ENCODE assay signal across 8 mouse cellular contexts in the genomic region with DNA sequence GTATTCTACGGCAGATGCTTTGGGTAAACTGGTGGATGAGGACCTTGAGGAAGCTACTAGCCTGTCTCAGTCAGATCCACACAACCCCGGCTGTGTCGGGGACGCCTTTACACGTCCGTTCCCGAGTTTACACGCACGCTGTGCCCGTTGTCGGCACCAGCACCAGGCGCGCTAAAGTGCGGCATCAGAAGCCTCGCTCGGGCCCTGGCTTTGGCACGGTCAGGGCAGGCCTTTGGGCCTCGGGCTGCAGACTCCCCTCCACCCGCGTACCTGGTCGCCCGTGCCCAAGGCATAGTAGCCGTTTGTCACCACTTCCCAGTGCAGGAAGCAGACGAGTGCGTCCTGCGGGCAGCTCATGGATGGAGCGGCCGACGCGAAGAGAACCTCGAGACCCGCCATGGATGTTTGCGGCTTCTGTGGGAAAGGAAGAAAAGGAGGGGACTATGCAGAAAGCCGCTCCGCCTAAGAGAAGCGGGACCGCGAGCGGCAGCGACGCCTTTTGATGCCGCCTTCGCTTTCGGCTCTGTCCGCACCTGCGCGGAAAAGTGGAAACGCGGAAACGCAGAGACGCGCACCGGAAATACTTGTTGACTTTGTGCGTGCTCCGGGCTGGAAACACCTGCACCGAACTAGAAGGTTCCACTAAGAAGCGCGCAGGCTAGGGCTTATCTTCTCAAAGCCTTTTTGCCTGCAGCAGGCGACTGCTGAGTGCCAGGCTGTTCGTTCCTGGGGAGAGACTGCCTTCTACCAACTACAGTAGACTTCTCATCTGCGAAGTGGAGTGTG. TPM values are rescaled to one million over a fixed set of nuclear protein-coding genes. Genes with fewer than 3 reads are reported as not detected.
DNase-seq lines count a peak whose midpoint lies in the region; ATAC-seq and TF ChIP-seq lines count a peak whose summit lies in the region.

No protein-coding gene starts in this region.

- DNase-seq in 3T3-L1 (ENCODE audit: low read depth, low spot score): peak; percentile 90
- DNase-seq in adrenal gland, postnatal 4 days (ENCODE audit: low spot score in 2 of 2): peak; percentile 65 to 68
- peak; percentile 95 for DNase-seq in embryonic facial prominence, embryonic 14.5 days (ENCODE audit: low spot score)
- peak; percentile 90 to 92 for DNase-seq in heart, adult 2 months
- peak; percentile 89 for DNase-seq in kidney, adult 9 months
- DNase-seq in limb, embryonic 14.5 days (ENCODE audit: low spot score): peak; percentile 88
- peak; percentile 94 for DNase-seq in midbrain, postnatal 0 days (ENCODE audit: low spot score)
- DNase-seq in spleen, postnatal 14 days (ENCODE audit: low spot score in 2 of 2): peak; percentile 83 to 89

- H3K4me2 ChIP-seq in embryonic facial prominence, embryonic 14.5 days (ENCODE audit: low read depth, low read length): peak overlapping the region; percentile 88
- H3K4me2 ChIP-seq in limb, embryonic 14.5 days (replicated peaks; ENCODE audit: low read depth, low read length, severe bottlenecking): peak overlapping the region; percentile 73
- peak overlapping the region; percentile 91 for H3K4me2 ChIP-seq in midbrain, postnatal 0 days (ENCODE audit: low read depth, low read length, poor library complexity, severe bottlenecking)

- peak overlapping the region; percentile 90 for H3K9ac ChIP-seq in embryonic facial prominence, embryonic 14.5 days (ENCODE audit: low read depth, low read length)
- H3K9ac ChIP-seq in heart, adult 2 months (ENCODE audit: low read depth, low read length): peak overlapping the region; percentile 77
- peak overlapping the region; percentile 87 for H3K9ac ChIP-seq in limb, embryonic 14.5 days (ENCODE audit: low read depth, low read length, severe bottlenecking)
- H3K9ac ChIP-seq in midbrain, postnatal 0 days (replicated peaks; ENCODE audit: low read length, poor library complexity, severe bottlenecking): peak overlapping the region; percentile 90

- intact Hi-C loops in heart, adult 2 months (cut with DNase I): loop anchor here (2.0 to 5.0 kb wide), 2 partner anchors 164 to 246 kb away; a partner anchor contains a TSS

- H3K4me3 ChIP-seq in embryonic facial prominence, embryonic 14.5 days (ENCODE audit: low read depth, low read length): peak overlapping the region; percentile 93
- peak overlapping the region; percentile 57 for H3K4me3 ChIP-seq in heart, adult 2 months
- peak overlapping the region; percentile 84 for H3K4me3 ChIP-seq in limb, embryonic 14.5 days (replicated peaks; ENCODE audit: low read length)
- peak overlapping the region; percentile 97 for H3K4me3 ChIP-seq in midbrain, postnatal 0 days (ENCODE audit: low read depth, low read length)

- TF ChIP-seq POLR2A in heart, adult 2 months (IDR thresholded peaks at IDR 0.05; ENCODE audit: insufficient read depth, low read depth, low read length): peak; percentile 88
- peak; percentile 82; the same call in 1 of the 2 replicates for TF ChIP-seq POLR2A in limb, embryonic 14.5 days (IDR thresholded peaks at IDR 0.05; ENCODE audit: borderline replicate concordance, extremely low read depth, insufficient read depth, insufficient read length)

- no peaks in the 10 kb centered on the region for H3K36me3 ChIP-seq in embryonic facial prominence, embryonic 14.5 days (ENCODE audit: control insufficient read depth, insufficient read depth, low read length)
- H3K36me3 ChIP-seq in heart, adult 2 months (ENCODE audit: control insufficient read depth, insufficient read depth, low read length): no peaks in the 10 kb centered on the region
- H3K36me3 ChIP-seq in limb, embryonic 14.5 days (ENCODE audit: control insufficient read depth, insufficient read depth, low read length): peaks cover 3% of the 10 kb centered on the region; the same call in 1 of the 2 replicates
- H3K36me3 ChIP-seq in midbrain, postnatal 0 days (ENCODE audit: insufficient read depth, low read length): peaks cover 5% of the 10 kb centered on the region

- TF ChIP-seq CTCF in heart, adult 2 months (IDR thresholded peaks at IDR 0.05): no peak
- no peak for TF ChIP-seq CTCF in midbrain, postnatal 0 days (IDR thresholded peaks at IDR 0.05)

- no peaks in the 10 kb centered on the region for H3K9me3 ChIP-seq in embryonic facial prominence, embryonic 14.5 days (ENCODE audit: control insufficient read depth, low read length)
- no peaks in the 10 kb centered on the region for H3K9me3 ChIP-seq in limb, embryonic 14.5 days (ENCODE audit: control insufficient read depth, low read length)
- no peaks in the 10 kb centered on the region for H3K9me3 ChIP-seq in midbrain, postnatal 0 days (ENCODE audit: low read length)

- H3K27me3 ChIP-seq in embryonic facial prominence, embryonic 14.5 days (replicated peaks; ENCODE audit: control insufficient read depth, insufficient read depth, low read length): 0 out of 2 replicates have a peak, but pooled peaks cover 4% of the 10 kb centered on the region
- no peaks in the 10 kb centered on the region for H3K27me3 ChIP-seq in heart, adult 2 months (ENCODE audit: control insufficient read depth, insufficient read depth, low read length)
- no peaks in the 10 kb centered on the region for H3K27me3 ChIP-seq in limb, embryonic 14.5 days (ENCODE audit: control insufficient read depth, insufficient read depth, low read length)
- H3K27me3 ChIP-seq in midbrain, postnatal 0 days (ENCODE audit: insufficient read depth, low read length): no peaks in the 10 kb centered on the region; the same call in 1 of the 2 replicates

- peak; percentile 77 for TF ChIP-seq EP300 in heart, adult 2 months (IDR thresholded peaks at IDR 0.05; ENCODE audit: insufficient read depth, low read depth, low read length)

- WGBS in embryonic facial prominence, embryonic 14.5 days: under 1% methylated on average over 52 of the region's 61 CpGs
- WGBS in heart, adult 2 months: under 1% methylated on average over 61 of the region's 61 CpGs
- 2% methylated on average over 59 of the region's 61 CpGs for WGBS in limb, embryonic 14.5 days
- under 1% methylated on average over 61 of the region's 61 CpGs for WGBS in midbrain, postnatal 0 days

- H3K79me2 ChIP-seq in heart, adult 2 months (replicated peaks; ENCODE audit: control insufficient read depth, insufficient read depth, low read length): peaks cover 3% of the 10 kb centered on the region; the same call in 1 of the 2 replicates

- ATAC-seq in embryonic facial prominence, embryonic 14.5 days (ENCODE audit: low read depth): peak; percentile 95
- ATAC-seq in limb, embryonic 14.5 days (ENCODE audit: low FRiP score, low read depth): peak; percentile 94
- peak; percentile 91 for ATAC-seq in midbrain, postnatal 0 days (ENCODE audit: low FRiP score)

- H3K27ac ChIP-seq in embryonic facial prominence, embryonic 14.5 days (replicated peaks; ENCODE audit: low read depth, low read length): peak overlapping the region; percentile 63
- peak overlapping the region; percentile 76 for H3K27ac ChIP-seq in heart, adult 2 months
- H3K27ac ChIP-seq in limb, embryonic 14.5 days (replicated peaks; ENCODE audit: low read depth, low read length): peak overlapping the region; percentile 74
- H3K27ac ChIP-seq in midbrain, postnatal 0 days (ENCODE audit: low read depth, low read length): peak overlapping the region; percentile 85

- peaks cover 14% of the 10 kb centered on the region for H3K4me1 ChIP-seq in embryonic facial prominence, embryonic 14.5 days (ENCODE audit: control insufficient read depth, insufficient read depth, low read length)
- H3K4me1 ChIP-seq in heart, adult 2 months (ENCODE audit: control insufficient read depth, insufficient read depth, low read length): peaks cover 3% of the 10 kb centered on the region
- H3K4me1 ChIP-seq in limb, embryonic 14.5 days (ENCODE audit: control insufficient read depth, insufficient read depth, low read length): peaks cover 7% of the 10 kb centered on the region; the same call in 1 of the 2 replicates
- H3K4me1 ChIP-seq in midbrain, postnatal 0 days (ENCODE audit: insufficient read depth, low read length): peaks cover 12% of the 10 kb centered on the region; the same call in 1 of the 2 replicates

RNA-seq across cellular contexts. Expression of a gene that starts 3.1 kb away (rescaled TPM):
- total RNA-seq in adrenal gland, postnatal 4 days (2021): 10 to 100 TPM; 51.8 to 51.9 TPM
- polyA plus RNA-seq in embryonic facial prominence, embryonic 14.5 days (2014; fragmentation: Nextera tagmentation; extraction: Ambion mirVana): 38.9 and 48.4 TPM in 2 replicates
- 10 to 100 TPM; 21.8 to 25.9 TPM for total RNA-seq in heart, adult 2 months (2021)
- polyA plus RNA-seq in heart, adult 2 months (2012; rRNA removed): 29.6 and 30.6 TPM in 2 replicates
- polyA plus RNA-seq in limb, embryonic 14.5 days (2012; rRNA removed): 36.0 and 47.5 TPM in 2 replicates
- 46.4 and 53.8 TPM in 2 replicates for polyA plus RNA-seq in limb, embryonic 14.5 days (2014; fragmentation: Nextera tagmentation; extraction: Ambion mirVana)
- 59.5 and 77.6 TPM in 2 replicates for total RNA-seq in midbrain, postnatal 0 days (2014; rRNA removed)
- polyA plus RNA-seq in midbrain, postnatal 0 days (2015; fragmentation: Nextera tagmentation; extraction: Ambion mirVana): 72.6 and 73.8 TPM in 2 replicates

RNA-seq across cellular contexts. Expression of a gene that starts 39.1 kb away (rescaled TPM):
- total RNA-seq in adrenal gland, postnatal 4 days (2021): 1 to 10 TPM; 1.6 TPM
- polyA plus RNA-seq in embryonic facial prominence, embryonic 14.5 days (2014; fragmentation: Nextera tagmentation; extraction: Ambion mirVana): 2.5 and 3.1 TPM in 2 replicates
- total RNA-seq in heart, adult 2 months (2021): 1 to 10 TPM; 4.6 to 5.8 TPM
- polyA plus RNA-seq in heart, adult 2 months (2012; rRNA removed): 4.4 and 4.5 TPM in 2 replicates
- polyA plus RNA-seq in limb, embryonic 14.5 days (2012; rRNA removed): 2.7 and 3.5 TPM in 2 replicates
- 2.2 and 2.5 TPM in 2 replicates for polyA plus RNA-seq in limb, embryonic 14.5 days (2014; fragmentation: Nextera tagmentation; extraction: Ambion mirVana)
- total RNA-seq in midbrain, postnatal 0 days (2014; rRNA removed): 28.6 and 36.9 TPM in 2 replicates
- polyA plus RNA-seq in midbrain, postnatal 0 days (2015; fragmentation: Nextera tagmentation; extraction: Ambion mirVana): 24.8 and 28.0 TPM in 2 replicates

Comparison
In these comparisons a context has a peak if more than half of its experiments do, and no peak if none do; other contexts are left out.
1. Peak in every context shown above with its lines: DNase-seq, ATAC-seq, H3K4me3 ChIP-seq and H3K27ac ChIP-seq.